Mouse (Mus musculus) MEL (cell line): ENCODE results near the gene Als2cl. TPM values are rescaled to one million over a fixed set of nuclear protein-coding genes. Genes with fewer than 3 reads are reported as not detected.

ENCODE experiments used
- DNase-seq: peaks from one replicate; pipeline ENCODE4 v3.0.0; 2011; ENCODE audit warnings: low read depth, low spot score
- H3K27ac ChIP-seq: 2 replicates; pipeline ENCODE4 v1.5.1; 2012; ENCODE audit warnings: low read depth, mild to moderate bottlenecking, control low read depth, low read length, moderate library complexity; ENCODE audit not compliant: control insufficient read depth
- H3K27me3 ChIP-seq, 2 experiments: fragments of 150-350 bp in 1 of 2; sonication (generic) in 1 of 2; 2 replicates each; pipeline ENCODE4 v1.6.1; 2012; ENCODE audit warnings: low read length in 2 of 2, mild to moderate bottlenecking in 2 of 2, improper control_type of control experiment in 1 of 2, moderate library complexity in 1 of 2; ENCODE audit not compliant: insufficient read depth in 2 of 2, control insufficient read depth in 1 of 2
- H3K36me3 ChIP-seq, 2 experiments: 2 replicates each; pipeline ENCODE4 v1.6.1; 2012 to 2014; ENCODE audit warnings: low read length in 2 of 2, improper control_type of control experiment in 1 of 2, inconsistent platforms in 1 of 2, mild to moderate bottlenecking in 1 of 2; ENCODE audit not compliant: insufficient read depth in 2 of 2, control insufficient read depth in 1 of 2
- H3K4me1 ChIP-seq, 2 experiments: fragments of 150-350 bp in 1 of 2; sonication (generic) in 1 of 2; 2 replicates each; pipeline ENCODE4 v1.6.1; 2012; ENCODE audit warnings: low read length in 2 of 2, improper control_type of control experiment in 1 of 2, mild to moderate bottlenecking in 1 of 2; ENCODE audit not compliant: insufficient read depth in 2 of 2, control insufficient read depth in 1 of 2
- H3K4me3 ChIP-seq, 2 experiments: fragments of 150-350 bp in 1 of 2; sonication (generic) in 1 of 2; 2 replicates each; pipeline ENCODE4 v1.5.1; 2012; ENCODE audit warnings: low read depth in 2 of 2, low read length in 2 of 2, mild to moderate bottlenecking in 2 of 2, moderate library complexity in 2 of 2, control low read depth in 1 of 2, improper control_type of control experiment in 1 of 2; ENCODE audit not compliant: control insufficient read depth in 1 of 2, insufficient read depth in 1 of 2
- H3K79me2 ChIP-seq: 2 replicates; pipeline ENCODE4 v1.6.1; 2012; ENCODE audit warnings: mild to moderate bottlenecking, low read length, moderate library complexity; ENCODE audit not compliant: control insufficient read depth, poor library complexity, insufficient read depth
- H3K9ac ChIP-seq: 2 replicates; pipeline ENCODE4 v1.6.1; 2012; ENCODE audit warnings: low read depth, mild to moderate bottlenecking, control low read depth, low read length, moderate library complexity; ENCODE audit not compliant: control insufficient read depth, poor library complexity, severe bottlenecking
- H3K9me3 ChIP-seq: fragments of 150-350 bp; sonication (generic); replicated peaks from 2 replicates; pipeline ENCODE4 v1.6.1; 2012; ENCODE audit warnings: mild to moderate bottlenecking, low read length, improper control_type of control experiment, moderate library complexity; ENCODE audit not compliant: insufficient read depth
- E2F4 ChIP-seq: IDR thresholded peaks from 2 replicates; pipeline ENCODE4 v1.6.1; 2011; ENCODE audit warnings: low read depth, low read length, improper control_type of control experiment, borderline replicate concordance
- EP300 ChIP-seq, 2 experiments: IDR thresholded peaks; 2 replicates each; pipeline ENCODE4 v1.6.1; 2011; ENCODE audit warnings: improper control_type of control experiment in 2 of 2, low read length in 2 of 2, low read depth in 1 of 2, mild to moderate bottlenecking in 1 of 2
- GABPA ChIP-seq: IDR thresholded peaks from 2 replicates; pipeline ENCODE4 v1.6.1; 2012; ENCODE audit warnings: low read depth, mild to moderate bottlenecking, inconsistent platforms, low read length, improper control_type of control experiment, moderate library complexity
- GATA1 ChIP-seq: IDR thresholded peaks from 2 replicates; pipeline ENCODE4 v1.6.1; 2011; ENCODE audit warnings: low read depth, low read length, improper control_type of control experiment
- HCFC1 ChIP-seq: IDR thresholded peaks from 2 replicates; pipeline ENCODE4 v1.6.1; 2012; ENCODE audit warnings: low read depth, mild to moderate bottlenecking, inconsistent platforms, low read length, improper control_type of control experiment, moderate library complexity
- KAT2A ChIP-seq: conservative IDR thresholded peaks from 2 replicates; pipeline ENCODE4 v1.6.1; 2012; ENCODE audit warnings: low read depth, low read length, improper control_type of control experiment, inconsistent platforms
- MAFK ChIP-seq: IDR thresholded peaks from 2 replicates; pipeline ENCODE4 v1.6.1; 2011; ENCODE audit warnings: low read depth, mild to moderate bottlenecking, low read length, improper control_type of control experiment, borderline replicate concordance
- MAX ChIP-seq: IDR thresholded peaks from 2 replicates; pipeline ENCODE4 v1.6.1; 2011; ENCODE audit warnings: low read length, improper control_type of control experiment
- MEF2A ChIP-seq: IDR thresholded peaks from 2 replicates; pipeline ENCODE4 v1.6.1; 2014; ENCODE audit warnings: low read depth, mild to moderate bottlenecking, inconsistent platforms, low read length, improper control_type of control experiment; ENCODE audit not compliant: poor library complexity, insufficient replicate concordance, severe bottlenecking; ENCODE audit errors: extremely low read depth
- MXI1 ChIP-seq: IDR thresholded peaks from 2 replicates; pipeline ENCODE4 v1.6.1; 2011; ENCODE audit warnings: mild to moderate bottlenecking, low read depth, low read length, improper control_type of control experiment
- NELFE ChIP-seq: IDR thresholded peaks from 2 replicates; pipeline ENCODE4 v1.6.1; 2011; ENCODE audit warnings: low read depth, low read length, improper control_type of control experiment
- POLR2A ChIP-seq, 2 experiments: IDR thresholded peaks; 2 replicates each; pipeline ENCODE4 v1.6.1; 2011 to 2012; ENCODE audit warnings: low read length in 2 of 2, mild to moderate bottlenecking in 2 of 2, control low read depth in 1 of 2, improper control_type of control experiment in 1 of 2, low read depth in 1 of 2, moderate library complexity in 1 of 2; ENCODE audit not compliant: control insufficient read depth in 1 of 2, insufficient read depth in 1 of 2, poor library complexity in 1 of 2
- RCOR1 ChIP-seq: IDR thresholded peaks from 2 replicates; pipeline ENCODE4 v1.6.1; 2012; ENCODE audit warnings: low read depth, mild to moderate bottlenecking, inconsistent platforms, low read length, improper control_type of control experiment
- SIN3A ChIP-seq: IDR thresholded peaks from 2 replicates; pipeline ENCODE4 v1.6.1; 2012; ENCODE audit warnings: low read length, improper control_type of control experiment, inconsistent platforms
- SMC3 ChIP-seq: IDR thresholded peaks from 2 replicates; pipeline ENCODE4 v1.6.1; 2011; ENCODE audit warnings: low read depth, low read length, improper control_type of control experiment
- TAL1 ChIP-seq: IDR thresholded peaks from 2 replicates; pipeline ENCODE4 v1.6.1; 2012; ENCODE audit warnings: mild to moderate bottlenecking, inconsistent platforms, low read length, moderate library complexity, mixed read lengths
- TBP ChIP-seq: IDR thresholded peaks from 2 replicates; pipeline ENCODE4 v1.8.0; 2011; ENCODE audit warnings: low read depth, low read length, improper control_type of control experiment
- UBTF ChIP-seq: IDR thresholded peaks from 2 replicates; pipeline ENCODE4 v1.6.1; 2012; ENCODE audit warnings: low read depth, mild to moderate bottlenecking, inconsistent platforms, low read length, improper control_type of control experiment, moderate library complexity, borderline replicate concordance; ENCODE audit not compliant: insufficient read depth
- USF1 ChIP-seq: IDR thresholded peaks from 2 replicates; pipeline ENCODE4 v1.6.1; 2014; ENCODE audit warnings: low read depth, mild to moderate bottlenecking, inconsistent platforms, low read length, improper control_type of control experiment, moderate library complexity
- USF2 ChIP-seq, 2 experiments: IDR thresholded peaks; 2 replicates each; pipeline ENCODE4 v1.6.1; 2011 to 2012; ENCODE audit warnings: improper control_type of control experiment in 2 of 2, low read length in 2 of 2, borderline replicate concordance in 1 of 2, inconsistent platforms in 1 of 2, low read depth in 1 of 2, mild to moderate bottlenecking in 1 of 2; ENCODE audit not compliant: insufficient read depth in 1 of 2
- ZNF384 ChIP-seq: IDR thresholded peaks from 2 replicates; pipeline ENCODE4 v1.6.1; 2012; ENCODE audit warnings: low read depth, mild to moderate bottlenecking, inconsistent platforms, low read length, improper control_type of control experiment
- polyA plus RNA-seq, 2 experiments: library from polyadenylated mRNA; stranded (reverse) in 1 of 2; unstranded in 1 of 2; fragments of >175 nt in 1 of 2; fragments of >200 nt in 1 of 2; gene quantifications; 2 replicates each; pipeline versions ENCODE4 v1.2.1 to v1.2.4; 2012; ENCODE audit warnings: low replicate concordance in 2 of 2, low read depth in 1 of 2; ENCODE audit not compliant: insufficient read length in 2 of 2, insufficient read depth in 1 of 2, missing spikeins in 1 of 2
- total RNA-seq: library from RNA; depleted of rRNA; stranded (reverse); fragments of 300-350 nt; gene quantifications from 2 replicates; pipeline ENCODE4 v1.2.3, GENCODE M21; 2012

The Als2cl gene
- total and polyA plus RNA-seq, 3 experiments, result 0.21 TPM; not detected in 2

DNA sequence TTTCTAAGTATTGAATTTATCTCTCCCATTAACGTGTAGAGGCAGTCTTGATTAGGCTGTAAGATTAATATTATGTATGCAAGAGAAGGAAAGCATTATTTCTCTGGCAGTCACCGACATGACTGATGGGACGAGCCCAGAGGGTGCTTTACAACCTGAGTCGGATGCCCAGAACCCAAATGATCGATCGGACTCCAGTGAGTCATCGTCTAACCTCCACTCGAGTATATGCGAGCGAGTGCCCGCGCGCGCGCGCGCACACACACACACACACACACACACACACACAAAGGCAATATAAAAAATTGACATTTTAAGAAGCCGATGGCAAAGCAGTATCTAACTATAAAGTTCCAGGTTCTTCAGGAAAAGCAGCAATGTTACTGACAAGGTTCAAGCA lies 65.7 kb downstream of the Als2cl start:
- Histone ChIP-seq H3K9me3 (no peaks in the 10 kb centered on the region), H3K4me1 (peaks cover 0 to 7% of the 10 kb centered on the region in 2 experiments; a peak in 1 of 4 replicates), H3K36me3 (no peaks in the 10 kb centered on the region), H3K79me2 (no peaks in the 10 kb centered on the region), H3K9ac (no peak overlapping the region), H3K4me3 (no peak overlapping the region), H3K27ac (no peak overlapping the region), H3K27me3 (no peaks in the 10 kb centered on the region)
- no peak for DNase-seq
- TF ChIP-seq USF2 (IDR thresholded peaks at IDR 0.05; ENCODE audit: borderline replicate concordance in 1 of 2, insufficient read depth in 1 of 2, low read depth in 1 of 2, low read length in 2 of 2) (no peak), EP300 (IDR thresholded peaks at IDR 0.05; ENCODE audit: low read depth in 1 of 2, low read length in 2 of 2) (no peak)

- TF ChIP-seq ZNF384 (no peak), SIN3A (no peak), TAL1 (no peak), USF1 (no peak), SMC3 (no peak), MEF2A (no peak), MAFK (no peak), E2F4 (no peak), HCFC1 (no peak), NELFE (no peak), TBP (no peak), MXI1 (no peak), POLR2A (IDR thresholded peaks at IDR 0.05; ENCODE audit: control insufficient read depth in 1 of 2, insufficient read depth in 1 of 2, low read depth in 1 of 2, low read length in 2 of 2, poor library complexity in 1 of 2) (no peak), GABPA (no peak), GATA1 (no peak), RCOR1 (no peak), MAX (no peak), UBTF (no peak), KAT2A (no peak)
- H3K36me3 ChIP-seq, result no peaks in the 10 kb centered on the region
- H3K9ac ChIP-seq, result no peak within 1 kb of the TSS
- no peak within 1 kb of the TSS for H3K4me3 ChIP-seq
- no peak within 1 kb of the TSS for H3K27ac ChIP-seq
- H3K9me3 ChIP-seq, result no peaks in the 10 kb centered on the region
- peaks cover 0 to 7% of the 10 kb centered on the region in 2 experiments; a peak in 1 of 4 replicates for H3K4me1 ChIP-seq
- no peaks in the 10 kb centered on the region for H3K27me3 ChIP-seq
- DNase-seq, result no peak
- H3K79me2 ChIP-seq, result no peaks in the 10 kb centered on the region
Observed at GRCm38 (mm10) chr9:110945926-110946325, 66.3 kb downstream of the Als2cl start, which contains the start of gene Tdgf1. Tdgf1 (minus strand) TSS chr9:110946158.
